10 mouse cellular contexts compared by ENCODE assay signal in genomic region chr6:48817815-48818214, GRCm38 (mm10). TPM values are rescaled to one million over a fixed set of nuclear protein-coding genes. Genes with fewer than 3 reads are reported as not detected.
DNase-seq lines count a peak whose midpoint lies in the region; ATAC-seq lines count a peak whose summit lies in the region.
"Had no signal": no experiment of that assay in that cellular context is flagged by ENCODE, and none has a peak within 500 bp of the region (broad histone marks: within the 10 kb centered on the region; RNA-seq: fewer than 3 reads in every experiment).

No protein-coding gene starts in this region.

- ATAC-seq in hindbrain, embryonic 11.5 days (ENCODE audit: low FRiP score) = no peak
- no peak for ATAC-seq in hindbrain, embryonic 13.5 days (ENCODE audit: low FRiP score)

- H3K9ac ChIP-seq in hindbrain, embryonic 11.5 days (ENCODE audit: low read depth, low read length) = no peak overlapping the region
- H3K9ac ChIP-seq in hindbrain, embryonic 13.5 days = no peak overlapping the region
- H3K9ac ChIP-seq: embryonic facial prominence, embryonic 13.5 days; neural tube, embryonic 12.5 days had no signal

- H3K4me2 ChIP-seq in hindbrain, embryonic 11.5 days (replicated peaks; ENCODE audit: low read depth, low read length) = no peak overlapping the region
- no peak overlapping the region for H3K4me2 ChIP-seq in hindbrain, embryonic 13.5 days
- H3K4me2 ChIP-seq: embryonic facial prominence, embryonic 13.5 days; neural tube, embryonic 12.5 days had no signal

- DNase-seq in hindbrain, embryonic 11.5 days (ENCODE audit: low spot score) = peak; percentile 89
- peak; percentile 79 for DNase-seq in R1 (ENCODE audit: low read depth, low spot score)
- peak; percentile 57 to 61 for DNase-seq in cerebellum, postnatal 36 days
- DNase-seq in heart, adult 8-10 months (ENCODE audit: low spot score) = peak; percentile 72
- peak; percentile 74 to 78 for DNase-seq in layer of hippocampus, postnatal 10 days (ENCODE audit: low spot score in 2 of 2)
- DNase-seq in mesoderm, embryonic 11.5 days (ENCODE audit: low read depth, low spot score) = peak; percentile 82
- peak; percentile 51 to 83 for DNase-seq in spleen, postnatal 4 days (ENCODE audit: low spot score in 2 of 2)

- H3K36me3 ChIP-seq in hindbrain, embryonic 11.5 days (ENCODE audit: control insufficient read depth, insufficient read depth, low read length) = no peaks in the 10 kb centered on the region
- no peaks in the 10 kb centered on the region for H3K36me3 ChIP-seq in hindbrain, embryonic 13.5 days
- H3K36me3 ChIP-seq: embryonic facial prominence, embryonic 13.5 days; neural tube, embryonic 12.5 days had no signal

- H3K4me1 ChIP-seq in hindbrain, embryonic 11.5 days (replicated peaks; ENCODE audit: control insufficient read depth, insufficient read depth, low read length) = no peaks in the 10 kb centered on the region
- no peaks in the 10 kb centered on the region for H3K4me1 ChIP-seq in hindbrain, embryonic 13.5 days (replicated peaks)
- H3K4me1 ChIP-seq: embryonic facial prominence, embryonic 13.5 days; neural tube, embryonic 12.5 days had no signal

- no peak overlapping the region for H3K27ac ChIP-seq in hindbrain, embryonic 11.5 days (ENCODE audit: low read depth, low read length)
- no peak overlapping the region for H3K27ac ChIP-seq in hindbrain, embryonic 13.5 days
- H3K27ac ChIP-seq: embryonic facial prominence, embryonic 13.5 days; neural tube, embryonic 12.5 days had no signal

- WGBS in hindbrain, embryonic 11.5 days = 10% methylated on average over 6 of the region's 6 CpGs
- WGBS in hindbrain, embryonic 13.5 days = 7% methylated on average over 6 of the region's 6 CpGs

- no peaks in the 10 kb centered on the region for H3K9me3 ChIP-seq in hindbrain, embryonic 11.5 days (ENCODE audit: control insufficient read depth, low read length)
- no peaks in the 10 kb centered on the region for H3K9me3 ChIP-seq in hindbrain, embryonic 13.5 days
- H3K9me3 ChIP-seq: embryonic facial prominence, embryonic 13.5 days had no signal

- no peak overlapping the region for H3K4me3 ChIP-seq in hindbrain, embryonic 11.5 days (ENCODE audit: low read depth, low read length)
- no peak overlapping the region for H3K4me3 ChIP-seq in hindbrain, embryonic 13.5 days
- H3K4me3 ChIP-seq: embryonic facial prominence, embryonic 13.5 days; neural tube, embryonic 12.5 days had no signal

- no peaks in the 10 kb centered on the region for H3K27me3 ChIP-seq in hindbrain, embryonic 11.5 days (ENCODE audit: control insufficient read depth, insufficient read depth, low read length)
- no peaks in the 10 kb centered on the region for H3K27me3 ChIP-seq in hindbrain, embryonic 13.5 days
- H3K27me3 ChIP-seq: embryonic facial prominence, embryonic 13.5 days; neural tube, embryonic 12.5 days had no signal

RNA-seq across cellular contexts. Expression of gene Tmem176a, which starts 22.9 kb away (rescaled TPM):
- polyA plus RNA-seq in hindbrain, embryonic 11.5 days (2014; fragmentation: Nextera tagmentation; extraction: Ambion mirVana) = 25.7 and 26.0 TPM in 2 replicates
- polyA plus RNA-seq in hindbrain, embryonic 13.5 days (2015; fragmentation: Nextera tagmentation; extraction: Ambion mirVana) = 19.0 and 19.9 TPM in 2 replicates
- 10 to 100 TPM; 15.0 to 19.3 (median 17.1) TPM for total RNA-seq in heart, adult 8-10 months (2022)
- total RNA-seq in layer of hippocampus, postnatal 10 days (2021) = 10 to 100 TPM; 14.7 to 15.4 TPM

RNA-seq across cellular contexts. Expression of gene Tmem176b, which starts 23.5 kb away (rescaled TPM):
- polyA plus RNA-seq in hindbrain, embryonic 11.5 days (2014; fragmentation: Nextera tagmentation; extraction: Ambion mirVana) = 66.7 and 72.5 TPM in 2 replicates
- polyA plus RNA-seq in hindbrain, embryonic 13.5 days (2015; fragmentation: Nextera tagmentation; extraction: Ambion mirVana) = 116 and 118 TPM in 2 replicates
- 10 to 100 TPM; 34.1 to 50.4 (median 41.2) TPM for total RNA-seq in heart, adult 8-10 months (2022)
- 10 to 100 TPM; 45.6 to 47.8 TPM for total RNA-seq in layer of hippocampus, postnatal 10 days (2021)

RNA-seq across cellular contexts. Expression of gene Gimap3, which starts 47.2 kb away (rescaled TPM):
- polyA plus RNA-seq in hindbrain, embryonic 11.5 days (2014; fragmentation: Nextera tagmentation; extraction: Ambion mirVana) = 0.17 TPM in 1 of 2 replicates, not detected in the other
- polyA plus RNA-seq in hindbrain, embryonic 13.5 days (2015; fragmentation: Nextera tagmentation; extraction: Ambion mirVana) = not detected in 2 replicates
- total RNA-seq in heart, adult 8-10 months (2022) = under 1 TPM; 0.53 to 0.86 (median 0.54) TPM
- total RNA-seq in layer of hippocampus, postnatal 10 days (2021) = not detected
- polyA plus RNA-seq: embryonic facial prominence, embryonic 13.5 days; neural tube, embryonic 12.5 days had no signal

RNA-seq across cellular contexts. Expression of gene Aoc1, which starts 54.9 kb away (rescaled TPM):
- not detected in 2 replicates for polyA plus RNA-seq in hindbrain, embryonic 11.5 days (2014; fragmentation: Nextera tagmentation; extraction: Ambion mirVana)
- polyA plus RNA-seq in hindbrain, embryonic 13.5 days (2015; fragmentation: Nextera tagmentation; extraction: Ambion mirVana) = not detected in 2 replicates
- total RNA-seq in heart, adult 8-10 months (2022) = not detected
- total RNA-seq in layer of hippocampus, postnatal 10 days (2021) = not detected
- polyA plus RNA-seq: embryonic facial prominence, embryonic 13.5 days had no signal
